Mouse (Mus musculus): ENCODE measurements at regions not wholly inside any gene's neighbourhood (a gene's known extent, or its start where the extent isn't known, plus 50 kb on each side); places are given as distances from the start of the nearest gene placed in this dataset.

- no peak for TF ChIP-seq CTCF (IDR thresholded peaks at IDR 0.05; ENCODE audit: low read depth)
- TF ChIP-seq EP300 (IDR thresholded peaks at IDR 0.05; ENCODE audit: low read depth), result no peak
These were observed 223.8 kb downstream of the Qk start for GRCm38 (mm10) chr17:10095841-10096301.
